In the genomic region with DNA sequence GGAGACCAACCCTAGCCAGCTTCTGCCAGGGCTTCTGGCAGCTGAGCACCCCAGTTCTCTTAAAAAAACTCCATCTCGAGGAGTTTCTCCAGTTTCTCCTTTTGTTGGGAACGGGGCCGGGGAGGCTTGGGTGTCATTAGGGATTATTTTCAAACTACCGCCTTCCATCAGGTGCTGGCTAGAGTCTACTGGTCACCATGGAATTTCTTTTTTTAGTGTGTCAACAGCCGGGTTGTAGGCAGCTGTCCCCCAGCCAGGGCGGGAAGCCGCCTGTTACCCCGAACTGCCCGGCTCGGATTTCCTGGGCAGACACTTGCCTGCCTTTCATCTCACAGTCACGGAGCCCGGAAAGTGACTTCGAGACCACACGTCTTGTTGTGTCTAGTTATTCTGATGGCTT, we compare ENCODE assay signal across 9 mouse cellular contexts. TPM values are rescaled to one million over a fixed set of nuclear protein-coding genes. Genes with fewer than 3 reads are reported as not detected.
DNase-seq lines count a peak whose midpoint lies in the region; ATAC-seq lines count a peak whose summit lies in the region.
"Had no signal": no experiment of that assay in that cellular context is flagged by ENCODE, and none has a peak within 500 bp of the region (broad histone marks: within the 10 kb centered on the region; RNA-seq: fewer than 3 reads in every experiment).

No protein-coding gene starts in this region.

- no peak for ATAC-seq in liver, embryonic 15.5 days (ENCODE audit: insufficient read depth)
- no peak for ATAC-seq in erythroblast, adult 5-6 weeks (replicated peaks; ENCODE audit: low FRiP score, poor library complexity, severe bottlenecking)

- H3K4me1 ChIP-seq in liver, embryonic 15.5 days (replicated peaks): peaks cover 37% of the 10 kb centered on the region

- peak; percentile 28 to 33 for DNase-seq in cerebellum, postnatal 36 days
- no peak for DNase-seq in cerebellum, adult 9-11 months
- peak; percentile 52 for DNase-seq in kidney, postnatal 10 days
- no peak for DNase-seq in kidney, adult 9 months
- DNase-seq in gastrocnemius, postnatal 25 days: peak; percentile 78
- no peak for DNase-seq in left cerebral cortex, postnatal 4 days
- DNase-seq: retina, postnatal 1 day had no signal

- peaks cover 25% of the 10 kb centered on the region for H3K36me3 ChIP-seq in liver, embryonic 15.5 days (replicated peaks)

- no peak overlapping the region for H3K4me3 ChIP-seq in liver, embryonic 15.5 days (replicated peaks)

- intact Hi-C loops in left cerebral cortex, postnatal 4 days (cut with DNase I): no loop called here

- H3K9me3 ChIP-seq in liver, embryonic 15.5 days (replicated peaks): no peaks in the 10 kb centered on the region

- H3K4me2 ChIP-seq in liver, embryonic 15.5 days: peak overlapping the region; percentile 40

- no peaks in the 10 kb centered on the region for H3K27me3 ChIP-seq in liver, embryonic 15.5 days

- no peak overlapping the region; the same call in 1 of the 2 replicates for H3K27ac ChIP-seq in liver, embryonic 15.5 days (replicated peaks)

- 48% methylated on average over 14 of the region's 14 CpGs for WGBS in liver, embryonic 15.5 days (ENCODE audit: insufficient replicate concordance)

- H3K9ac ChIP-seq in liver, embryonic 15.5 days: no peak overlapping the region

RNA-seq across cellular contexts. Expression of gene Srsf3, which starts 18.4 kb away (rescaled TPM):
- 10 to 100 TPM; 36.4 to 48.2 TPM for total RNA-seq in gastrocnemius, postnatal 25 days (2021)
- 204 and 215 TPM in 2 replicates for polyA plus RNA-seq in liver, embryonic 15.5 days (2015; fragmentation: Nextera tagmentation; extraction: Ambion mirVana)
- total RNA-seq in left cerebral cortex, postnatal 4 days (2021): 100 to 1,000 TPM; 220 to 228 TPM
- total RNA-seq in erythroblast, adult 5-6 weeks (2015; ENCODE audit: low replicate concordance): 154 and 174 TPM in 2 replicates
- 208 and 211 TPM in 2 replicates for total RNA-seq in erythroblast, adult 5-6 weeks (2017; ENCODE audit: low replicate concordance)

RNA-seq across cellular contexts. Expression of gene Cdkn1a, which starts 40.0 kb away (rescaled TPM):
- 10 to 100 TPM; 30.4 to 42.0 TPM for total RNA-seq in gastrocnemius, postnatal 25 days (2021)
- 15.4 and 15.5 TPM in 2 replicates for polyA plus RNA-seq in liver, embryonic 15.5 days (2015; fragmentation: Nextera tagmentation; extraction: Ambion mirVana)
- total RNA-seq in left cerebral cortex, postnatal 4 days (2021): 10 to 100 TPM; 29.6 to 34.4 TPM
- total RNA-seq in erythroblast, adult 5-6 weeks (2015; ENCODE audit: low replicate concordance): 0.63 and 4.6 TPM in 2 replicates
- 0.34 and 0.42 TPM in 2 replicates for total RNA-seq in erythroblast, adult 5-6 weeks (2017; ENCODE audit: low replicate concordance)

RNA-seq across cellular contexts. Expression of gene Stk38, which starts 43.0 kb away (rescaled TPM):
- 10 to 100 TPM; 25.2 to 26.4 TPM for total RNA-seq in gastrocnemius, postnatal 25 days (2021)
- 41.7 and 46.7 TPM in 2 replicates for polyA plus RNA-seq in liver, embryonic 15.5 days (2015; fragmentation: Nextera tagmentation; extraction: Ambion mirVana)
- 10 to 100 TPM; 83.3 to 93.2 TPM for total RNA-seq in left cerebral cortex, postnatal 4 days (2021)
- 34.9 and 93.6 TPM in 2 replicates for total RNA-seq in erythroblast, adult 5-6 weeks (2015; ENCODE audit: low replicate concordance)
- 47.2 and 57.4 TPM in 2 replicates for total RNA-seq in erythroblast, adult 5-6 weeks (2017; ENCODE audit: low replicate concordance)

Comparison
In these comparisons a context has a peak if more than half of its experiments do, and no peak if none do; other contexts are left out.
1. DNase-seq: peak in cerebellum, postnatal 36 days (2 of 2), kidney, postnatal 10 days (single experiment) and gastrocnemius, postnatal 25 days (single experiment); none in cerebellum, adult 9-11 months (single experiment), kidney, adult 9 months (single experiment) and left cerebral cortex, postnatal 4 days (single experiment).
2. RNA of gene Cdkn1a, which starts 40.0 kb away (total RNA-seq): 30.4 to 42.0 TPM in gastrocnemius, postnatal 25 days and 29.6 to 34.4 TPM in left cerebral cortex, postnatal 4 days; 0.34 to 4.6 TPM in erythroblast, adult 5-6 weeks; every median in the first group is over 4 times any median in the second.